Mouse (Mus musculus): ENCODE data around the gene Lgr6. TPM values are rescaled to one million over a fixed set of nuclear protein-coding genes. Genes with fewer than 3 reads are reported as not detected.

Lgr6 gene
- total and polyA plus RNA-seq, 3 experiments = 0.30 to 0.54 (median 0.38) TPM

DNA sequence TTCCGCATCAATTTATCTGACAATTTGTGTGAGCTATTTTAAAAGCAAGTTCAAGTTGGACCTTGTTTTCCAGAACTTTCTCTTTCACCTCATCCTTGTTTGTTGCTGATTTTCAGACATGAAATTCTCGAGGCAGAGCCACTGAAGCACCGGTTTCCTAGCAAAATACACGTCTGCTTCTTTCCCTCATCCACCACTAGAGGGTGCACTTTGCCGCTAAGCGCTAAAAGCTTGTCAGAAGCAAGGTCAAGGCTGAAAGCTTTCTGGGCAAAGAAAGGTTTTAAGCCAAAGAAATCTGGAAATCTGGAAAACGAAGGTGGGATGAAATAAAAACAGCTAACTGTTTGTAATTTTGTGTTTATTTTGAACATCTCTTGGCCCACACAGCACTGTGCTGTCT lies 115.7 kb downstream of the Lgr6 start:
- peak; percentile 76 for DNase-seq (ENCODE audit: low spot score)
- TF ChIP-seq POLR2AphosphoS5 (IDR thresholded peaks at IDR 0.05; ENCODE audit: insufficient replicate concordance, low read depth, low read length) (no peak), CTCF (IDR thresholded peaks at IDR 0.05; ENCODE audit: low read depth, low read length) (peak; percentile 91), TAL1 (conservative IDR thresholded peaks at IDR 0.05; ENCODE audit: low read depth, low read length) (no peak), GATA2 (IDR thresholded peaks at IDR 0.05; ENCODE audit: borderline replicate concordance, low read depth, low read length) (no peak), GATA1 (IDR thresholded peaks at IDR 0.05; ENCODE audit: borderline replicate concordance, low read length) (no peak)
- no peaks in the 10 kb centered on the region for H3K4me1 ChIP-seq (ENCODE audit: insufficient read depth, low read depth, low read length)
- 0 out of 2 replicates have a peak, but pooled peaks have one; percentile 40 for ATAC-seq (ENCODE audit: extremely low read depth, insufficient number of reproducible peaks, low FRiP score, poor library complexity, severe bottlenecking)
- H3K36me3 ChIP-seq (replicated peaks) = no peaks in the 10 kb centered on the region
- no peaks in the 10 kb centered on the region for H3K9me3 ChIP-seq (replicated peaks)
- H3K27me3 ChIP-seq (ENCODE audit: insufficient read depth, low read length) = peaks cover 51% of the 10 kb centered on the region
- H3K4me3 ChIP-seq (ENCODE audit: low read depth, low read length) = no peak overlapping the region

- DNase-seq (ENCODE audit: low spot score) = no peak
- Histone ChIP-seq H3K36me3 (replicated peaks) (no peaks in the 10 kb centered on the region), H3K4me1 (ENCODE audit: insufficient read depth, low read depth, low read length) (no peaks in the 10 kb centered on the region), H3K9me3 (replicated peaks) (no peaks in the 10 kb centered on the region), H3K4me3 (ENCODE audit: low read depth, low read length) (no peak overlapping the region), H3K27me3 (ENCODE audit: insufficient read depth, low read length) (peaks cover 51% of the 10 kb centered on the region)
- ATAC-seq (ENCODE audit: extremely low read depth, insufficient number of reproducible peaks, low FRiP score, poor library complexity, severe bottlenecking) = no peak
- TF ChIP-seq POLR2AphosphoS5 (IDR thresholded peaks at IDR 0.05; ENCODE audit: insufficient replicate concordance, low read depth, low read length) (no peak), TAL1 (conservative IDR thresholded peaks at IDR 0.05; ENCODE audit: low read depth, low read length) (no peak), GATA1 (IDR thresholded peaks at IDR 0.05; ENCODE audit: borderline replicate concordance, low read length) (no peak), GATA2 (IDR thresholded peaks at IDR 0.05; ENCODE audit: borderline replicate concordance, low read depth, low read length) (no peak), CTCF (IDR thresholded peaks at IDR 0.05; ENCODE audit: low read depth, low read length) (no peak)
Observed at GRCm38 (mm10) chr1:134987962-134988341, 117.1 kb downstream of the Lgr6 start.

DNA sequence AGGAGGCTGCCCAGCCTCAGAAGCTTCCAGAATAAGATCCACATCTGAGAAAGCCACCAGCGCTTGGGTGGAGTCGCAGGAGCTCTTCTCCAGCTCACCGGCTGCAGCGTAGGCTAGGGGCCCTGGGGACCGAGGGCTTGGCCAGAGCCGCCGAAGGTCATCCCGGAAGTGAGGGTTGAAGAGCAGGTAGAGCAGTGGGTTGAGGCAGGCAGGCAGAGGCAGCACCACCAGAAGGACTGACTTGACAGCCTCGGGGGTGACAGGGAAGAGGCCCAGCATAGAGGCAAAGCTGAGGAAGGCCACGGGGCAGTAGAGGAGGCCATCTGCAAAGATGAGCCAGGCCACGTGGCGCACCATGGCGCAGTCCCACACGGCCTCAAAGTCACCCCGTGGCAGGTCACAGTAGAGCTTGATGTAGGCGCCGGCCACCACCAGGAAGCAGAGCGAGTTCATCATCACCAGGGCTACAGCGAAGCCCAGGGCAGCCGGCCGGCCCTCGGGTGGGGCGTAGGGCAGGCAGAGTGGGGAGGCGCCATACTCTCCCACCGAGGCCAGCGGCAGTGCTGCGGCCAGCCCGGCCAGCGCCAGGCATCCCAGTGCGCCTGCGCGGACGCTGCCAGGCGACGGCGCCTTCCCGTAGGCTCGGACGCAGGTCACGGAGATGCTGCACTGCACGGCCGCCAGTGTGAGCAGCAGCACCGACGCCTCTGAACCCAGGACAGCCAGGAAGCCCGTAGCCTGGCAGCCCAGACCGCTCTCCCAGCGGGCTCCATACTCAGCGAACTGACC lies 117.7 kb downstream of the Lgr6 start:
- no peak overlapping the region for H3K4me3 ChIP-seq (ENCODE audit: low read depth, low read length)
- H3K36me3 ChIP-seq (replicated peaks) = no peaks in the 10 kb centered on the region
- peaks cover 52% of the 10 kb centered on the region for H3K27me3 ChIP-seq (ENCODE audit: insufficient read depth, low read length)
- no peaks in the 10 kb centered on the region for H3K9me3 ChIP-seq (replicated peaks)
- DNase-seq (ENCODE audit: low spot score) (no peak), ATAC-seq (ENCODE audit: extremely low read depth, insufficient number of reproducible peaks, low FRiP score, poor library complexity, severe bottlenecking) (no peak)
- H3K4me1 ChIP-seq (ENCODE audit: insufficient read depth, low read depth, low read length) = no peaks in the 10 kb centered on the region
- TF ChIP-seq GATA2 (IDR thresholded peaks at IDR 0.05; ENCODE audit: borderline replicate concordance, low read depth, low read length) (no peak), CTCF (IDR thresholded peaks at IDR 0.05; ENCODE audit: low read depth, low read length) (no peak), GATA1 (IDR thresholded peaks at IDR 0.05; ENCODE audit: borderline replicate concordance, low read length) (no peak), TAL1 (conservative IDR thresholded peaks at IDR 0.05; ENCODE audit: low read depth, low read length) (no peak)

- no peak for TF ChIP-seq GATA2 (IDR thresholded peaks at IDR 0.05; ENCODE audit: borderline replicate concordance, low read depth, low read length)
- no peak for TF ChIP-seq POLR2AphosphoS5 (IDR thresholded peaks at IDR 0.05; ENCODE audit: insufficient replicate concordance, low read depth, low read length)
- TF ChIP-seq GATA1 (IDR thresholded peaks at IDR 0.05; ENCODE audit: borderline replicate concordance, low read length) = no peak
- TF ChIP-seq CTCF (IDR thresholded peaks at IDR 0.05; ENCODE audit: low read depth, low read length) = no peak
- TF ChIP-seq TAL1 (conservative IDR thresholded peaks at IDR 0.05; ENCODE audit: low read depth, low read length) = no peak
- ATAC-seq (ENCODE audit: extremely low read depth, insufficient number of reproducible peaks, low FRiP score, poor library complexity, severe bottlenecking) (no peak), DNase-seq (ENCODE audit: low spot score) (no peak)
- Histone ChIP-seq H3K4me3 (ENCODE audit: low read depth, low read length) (no peak overlapping the region), H3K27me3 (ENCODE audit: insufficient read depth, low read length) (no peaks in the 10 kb centered on the region), H3K4me1 (ENCODE audit: insufficient read depth, low read depth, low read length) (peaks cover 10% of the 10 kb centered on the region; the same call in 1 of the 2 replicates), H3K36me3 (replicated peaks) (peaks cover 74% of the 10 kb centered on the region), H3K9me3 (replicated peaks) (no peaks in the 10 kb centered on the region)
Observed at GRCm38 (mm10) chr1:134972920-134973319, 132.2 kb downstream of the Lgr6 start.

GRCm38 (mm10) chr1:134965430-134965829 lies 139.6 kb downstream of the Lgr6 start:
- H3K4me1 ChIP-seq (ENCODE audit: insufficient read depth, low read depth, low read length) = peaks cover 48% of the 10 kb centered on the region

GRCm38 (mm10) chr1:134962821-134963220 lies 142.3 kb downstream of the Lgr6 start:
- no peak for ATAC-seq (ENCODE audit: extremely low read depth, insufficient number of reproducible peaks, low FRiP score, poor library complexity, severe bottlenecking)
- Histone ChIP-seq H3K4me1 (ENCODE audit: insufficient read depth, low read depth, low read length) (peaks cover 40% of the 10 kb centered on the region), H3K27me3 (ENCODE audit: insufficient read depth, low read length) (no peaks in the 10 kb centered on the region), H3K4me3 (ENCODE audit: low read depth, low read length) (peak overlapping the region; percentile 79), H3K36me3 (replicated peaks) (peaks cover 34% of the 10 kb centered on the region), H3K9me3 (replicated peaks) (no peaks in the 10 kb centered on the region)
- no peak for TF ChIP-seq CTCF (IDR thresholded peaks at IDR 0.05; ENCODE audit: low read depth, low read length)
- TF ChIP-seq GATA2 (IDR thresholded peaks at IDR 0.05; ENCODE audit: borderline replicate concordance, low read depth, low read length) = no peak
- no peak for TF ChIP-seq GATA1 (IDR thresholded peaks at IDR 0.05; ENCODE audit: borderline replicate concordance, low read length)
- no peak for TF ChIP-seq POLR2AphosphoS5 (IDR thresholded peaks at IDR 0.05; ENCODE audit: insufficient replicate concordance, low read depth, low read length)
- TF ChIP-seq TAL1 (conservative IDR thresholded peaks at IDR 0.05; ENCODE audit: low read depth, low read length) = no peak
- DNase-seq (ENCODE audit: low spot score) = peak; percentile 25

More at GRCm38 (mm10) chr1:134965430-134965829, 139.6 kb downstream of the Lgr6 start:
- Histone ChIP-seq H3K27me3 (ENCODE audit: insufficient read depth, low read length) (no peaks in the 10 kb centered on the region), H3K36me3 (replicated peaks) (peaks cover 50% of the 10 kb centered on the region), H3K9me3 (replicated peaks) (no peaks in the 10 kb centered on the region), H3K4me3 (ENCODE audit: low read depth, low read length) (no peak overlapping the region)
- TF ChIP-seq TAL1 (conservative IDR thresholded peaks at IDR 0.05; ENCODE audit: low read depth, low read length) = no peak
- TF ChIP-seq CTCF (IDR thresholded peaks at IDR 0.05; ENCODE audit: low read depth, low read length) = no peak
- TF ChIP-seq GATA1 (IDR thresholded peaks at IDR 0.05; ENCODE audit: borderline replicate concordance, low read length) = no peak
- no peak for TF ChIP-seq GATA2 (IDR thresholded peaks at IDR 0.05; ENCODE audit: borderline replicate concordance, low read depth, low read length)
- no peak for TF ChIP-seq POLR2AphosphoS5 (IDR thresholded peaks at IDR 0.05; ENCODE audit: insufficient replicate concordance, low read depth, low read length)
- DNase-seq (ENCODE audit: low spot score) (no peak), ATAC-seq (ENCODE audit: extremely low read depth, insufficient number of reproducible peaks, low FRiP score, poor library complexity, severe bottlenecking) (no peak)
